Mouse (Mus musculus) embryonic stem cell, embryonic (primary cell): ENCODE data around the gene Mpz.

ENCODE experiments used
- CTCF ChIA-PET, 4 experiments: fragments of 300-600 bp in 2 of 4; fragments of 350-600 bp in 2 of 4; sonication (Branson Sonifier 250); formaldehyde crosslinking; loops; one replicate each; lab custom pipeline; 2022; ENCODE audit warnings: inconsistent platforms in 2 of 4; lab: Charles Lee
- POLR2A ChIA-PET, 4 experiments: fragments of 300-600 bp in 2 of 4; fragments of 350-600 bp in 2 of 4; sonication (Branson Sonifier 250); formaldehyde crosslinking; loops; one replicate each; lab custom pipeline; 2022; ENCODE audit warnings: antibody characterized with exemption in 4 of 4, inconsistent platforms in 1 of 4; lab: Charles Lee

The Mpz gene

DNA sequence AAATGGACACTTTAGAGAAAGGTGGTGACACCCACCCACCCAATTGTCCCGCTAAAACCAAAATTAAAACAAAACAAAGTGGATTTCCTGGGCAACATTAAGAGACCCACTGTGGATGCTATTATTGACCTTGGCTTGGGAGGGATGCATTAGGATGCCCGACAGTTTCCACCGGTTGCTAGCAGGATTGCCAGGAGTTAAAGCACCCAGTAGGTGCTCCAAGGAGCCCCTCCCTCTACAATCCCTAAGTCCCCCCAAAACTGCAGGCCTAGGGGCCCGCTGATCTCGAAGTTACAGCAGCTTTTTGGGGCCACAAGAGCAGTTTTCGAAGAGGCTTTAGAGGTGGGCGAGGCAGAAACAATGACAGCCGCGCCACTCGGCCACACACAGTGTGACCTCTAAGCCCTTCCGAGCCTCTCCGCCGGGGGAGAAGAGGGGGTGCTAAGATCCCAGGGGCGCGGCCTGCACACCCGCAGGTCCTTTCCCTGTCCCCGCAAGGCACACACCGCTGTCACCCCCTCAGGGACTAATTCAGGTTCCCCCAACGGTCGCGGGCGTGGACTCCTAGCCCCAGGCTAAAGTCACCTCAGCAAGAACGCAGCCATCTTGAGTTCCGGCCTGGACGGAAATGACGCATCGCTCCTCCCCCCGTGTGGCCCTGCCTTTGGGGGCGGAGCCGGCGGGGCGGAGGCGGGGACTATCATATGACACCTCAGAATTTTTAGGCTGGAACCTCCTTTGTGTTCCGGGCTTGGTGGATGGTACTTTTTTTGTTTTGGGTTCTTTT lies at the start of gene Mpz, which contains the start of gene Sdhc:
Gene Mpz, plus strand, starts transcription at position 738 of the 787 bp plus-strand sequence.
Gene Sdhc, minus strand, starts transcription at position 630 of the 787 bp plus-strand sequence.
- POLR2A ChIA-PET, result interaction anchor here in 1 of 4 experiments (0.9 to 2.4 kb wide), 11 partner anchors 12 to 225 kb away, joined by 3 to 18 read pairs (median 3); partner anchors contain the start of gene Pcp4l1
- CTCF ChIA-PET, result interaction anchor here in 1 of 4 experiments (1.4 kb wide), 1 partner anchor 39 kb away, joined by 3 read pairs; no protein-coding TSS in a partner anchor

DNA sequence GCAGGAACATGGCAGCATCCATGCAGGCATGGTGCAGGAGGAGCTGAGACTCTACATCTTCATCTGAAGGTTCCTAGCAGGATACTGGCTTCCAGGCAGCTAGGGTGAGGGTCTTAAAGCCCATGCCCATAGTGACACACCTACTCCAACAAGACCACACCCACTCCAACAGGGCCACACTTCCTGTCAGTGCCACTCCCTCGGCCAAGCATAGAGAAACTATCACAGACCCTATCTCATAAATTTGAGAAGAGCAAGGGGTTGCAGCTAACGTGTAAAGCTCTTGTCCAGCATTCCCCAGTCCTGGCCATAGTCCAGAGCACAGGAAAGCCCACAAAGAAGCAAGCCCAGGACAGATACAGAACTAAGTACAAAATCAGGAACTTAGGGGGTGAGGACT lies 49.5 kb upstream of the Mpz start:
- ChIA-PET POLR2A (interaction anchor here in 3 of 4 experiments (0.5 to 3.6 kb wide), 4 partner anchors 11 to 170 kb away, joined by 3 to 20 read pairs (median 10); partner anchors contain the start of gene B4galt3 (in 1 of the 3)), CTCF (interaction anchor here in 3 of 4 experiments (0.6 to 2.6 kb wide), 3 partner anchors 10 to 1664 kb away, joined by 3 to 11 read pairs (median 10); no protein-coding TSS in a partner anchor)

DNA sequence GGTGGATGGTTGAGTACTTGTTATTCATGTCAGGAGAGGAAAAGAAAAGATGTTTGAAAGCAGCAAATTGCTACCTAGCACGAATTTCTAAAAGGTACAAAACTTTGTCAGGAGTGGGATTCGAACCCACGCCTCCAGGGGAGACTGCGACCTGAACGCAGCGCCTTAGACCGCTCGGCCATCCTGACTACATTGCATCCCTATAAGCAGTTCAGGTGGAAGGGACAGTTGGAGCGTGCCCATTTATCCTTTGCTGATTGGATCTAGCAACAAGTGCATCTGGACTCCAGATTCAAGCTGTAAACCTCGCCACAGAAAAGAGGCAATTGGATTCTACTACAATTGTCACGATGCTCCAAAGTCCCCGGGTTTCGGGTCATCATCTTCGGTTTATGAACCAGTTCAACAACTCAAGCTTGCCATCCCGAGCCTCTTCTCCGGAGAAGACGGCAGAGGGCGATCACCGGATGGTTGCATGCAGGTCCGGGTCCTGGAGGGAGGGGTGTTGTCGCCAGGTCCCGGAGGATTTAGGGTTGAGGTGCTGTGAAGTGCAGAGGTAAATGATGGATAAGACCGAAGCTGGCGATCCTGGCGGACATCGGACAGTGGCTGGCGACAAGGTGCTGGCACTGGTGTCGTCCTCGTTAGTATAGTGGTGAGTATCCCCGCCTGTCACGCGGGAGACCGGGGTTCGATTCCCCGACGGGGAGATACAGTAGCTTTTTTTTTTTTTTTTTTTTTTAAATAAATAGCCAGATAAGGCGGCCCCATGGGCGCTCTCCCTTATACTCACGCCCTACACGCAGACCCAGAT lies 48.6 kb upstream of the Mpz start:
- POLR2A ChIA-PET, result interaction anchor here (0.6 to 3.6 kb wide), 28 partner anchors 9 to 401 kb away, joined by 3 to 20 read pairs (median 4); partner anchors contain the start of genes Cfap126 (in 2 of the 4), B4galt3 (in 1 of the 4) and F11r (in 1 of the 4)
- CTCF ChIA-PET, result interaction anchor here (0.6 to 2.6 kb wide), 12 partner anchors 9 to 1663 kb away, joined by 3 to 11 read pairs (median 4); partner anchors contain the start of gene Fcgr3 (in 1 of the 4)

DNA sequence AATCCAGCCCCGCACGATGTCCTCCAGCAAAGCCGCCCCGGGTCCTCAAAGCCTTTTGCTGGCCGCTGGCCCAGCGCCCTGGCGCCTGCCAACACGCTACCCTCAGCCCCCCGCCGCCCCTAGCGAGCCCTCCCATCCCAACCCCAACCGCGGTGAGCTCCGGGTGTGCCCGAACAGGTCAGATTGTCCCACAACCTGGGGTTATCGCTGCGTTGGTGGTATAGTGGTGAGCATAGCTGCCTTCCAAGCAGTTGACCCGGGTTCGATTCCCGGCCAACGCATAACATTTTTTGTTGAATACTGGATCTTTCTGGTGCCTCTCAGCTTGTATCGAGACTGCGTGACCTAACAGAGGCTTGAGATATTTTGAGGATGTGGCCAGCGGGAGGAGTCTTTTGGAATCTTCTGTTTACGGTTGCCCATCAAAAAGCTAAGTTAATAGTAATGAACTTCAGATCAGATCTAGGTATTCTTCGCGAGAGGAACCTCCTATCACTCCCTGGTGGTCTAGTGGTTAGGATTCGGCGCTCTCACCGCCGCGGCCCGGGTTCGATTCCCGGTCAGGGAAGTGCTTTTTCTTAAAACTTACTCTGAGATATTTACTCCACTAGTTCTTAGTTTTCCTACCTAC lies 47.8 kb upstream of the Mpz start:
- ChIA-PET CTCF (interaction anchor here (0.6 to 2.6 kb wide), 9 partner anchors 9 to 252 kb away, joined by 3 to 11 read pairs (median 4); partner anchors contain the start of gene Fcgr3 (in 1 of the 4)), POLR2A (interaction anchor here (0.6 to 3.6 kb wide), 26 partner anchors 9 to 400 kb away, joined by 3 to 20 read pairs (median 4); partner anchors contain the start of genes Cfap126 (in 2 of the 4), B4galt3 (in 1 of the 4) and F11r (in 1 of the 4))

DNA sequence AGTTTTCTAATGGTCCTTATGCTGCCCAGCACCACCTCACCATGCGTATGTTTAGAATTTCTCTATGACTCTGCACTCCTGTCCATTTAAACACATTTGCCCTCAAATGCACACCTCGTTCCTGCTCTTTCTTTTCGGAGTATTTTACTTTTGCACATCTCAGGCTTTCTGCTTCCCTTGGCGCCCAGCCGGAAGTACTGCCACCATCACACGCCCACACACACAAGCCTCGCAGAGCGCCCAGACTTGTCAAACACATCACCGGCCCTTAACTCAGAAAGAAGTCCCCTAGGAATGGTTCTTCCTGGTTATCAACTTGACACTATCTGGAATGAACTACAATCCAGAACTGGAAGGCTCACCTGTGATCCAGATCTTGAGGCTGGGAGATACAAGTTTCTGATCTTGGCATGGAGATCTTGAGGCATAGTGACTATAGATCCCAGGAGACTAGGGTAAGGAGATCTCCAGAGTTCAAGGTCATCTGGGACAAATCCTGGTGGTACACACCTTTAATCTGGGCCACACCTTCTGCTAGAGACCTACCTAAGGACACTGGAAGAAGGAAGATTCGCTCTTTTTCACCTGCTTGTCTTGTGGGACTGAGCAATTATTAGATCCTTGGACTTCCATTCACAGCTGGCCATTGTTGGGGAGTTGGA lies 47.2 kb upstream of the Mpz start:
- ChIA-PET CTCF (interaction anchor here in 2 of 4 experiments (0.6 to 2.6 kb wide), 5 partner anchors 8 to 202 kb away, joined by 3 to 10 read pairs (median 4); partner anchors contain the start of gene Fcgr3 (in 1 of the 2)), POLR2A (interaction anchor here (0.6 to 3.6 kb wide), 12 partner anchors 8 to 399 kb away, joined by 3 to 20 read pairs (median 4); partner anchors contain the start of genes Cfap126 (in 2 of the 4) and F11r (in 1 of the 4))

DNA sequence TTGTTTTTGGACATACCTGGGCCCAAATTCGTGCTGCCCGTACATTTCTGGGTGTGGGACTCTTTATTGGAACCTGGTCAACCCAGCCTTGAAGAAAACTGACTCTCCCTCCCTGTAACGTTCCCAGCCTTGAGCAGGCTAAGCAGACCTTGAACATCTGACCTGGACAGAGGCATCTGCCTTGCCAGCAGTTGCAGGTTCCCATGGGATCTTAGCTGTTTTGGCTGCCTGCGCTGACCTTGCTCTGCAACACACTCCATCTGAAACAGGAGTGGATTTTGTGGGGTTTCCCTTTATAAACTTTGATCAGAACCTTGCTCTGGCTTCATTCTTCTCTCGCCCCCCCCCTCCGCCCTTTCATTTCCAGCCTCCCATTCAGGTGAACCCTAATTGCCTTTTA lies 45.3 kb upstream of the Mpz start:
- ChIA-PET CTCF (interaction anchor here in 2 of 4 experiments (0.5 to 0.6 kb wide), 2 partner anchors 115 to 282 kb away, joined by 3 read pairs; no protein-coding TSS in a partner anchor), POLR2A (interaction anchor here in 3 of 4 experiments (0.6 to 1.1 kb wide), 5 partner anchors 28 to 369 kb away, joined by 3 to 4 read pairs (median 4); partner anchors contain the start of genes Adamts4 (in 1 of the 3) and Nectin4 (in 1 of the 3))

DNA sequence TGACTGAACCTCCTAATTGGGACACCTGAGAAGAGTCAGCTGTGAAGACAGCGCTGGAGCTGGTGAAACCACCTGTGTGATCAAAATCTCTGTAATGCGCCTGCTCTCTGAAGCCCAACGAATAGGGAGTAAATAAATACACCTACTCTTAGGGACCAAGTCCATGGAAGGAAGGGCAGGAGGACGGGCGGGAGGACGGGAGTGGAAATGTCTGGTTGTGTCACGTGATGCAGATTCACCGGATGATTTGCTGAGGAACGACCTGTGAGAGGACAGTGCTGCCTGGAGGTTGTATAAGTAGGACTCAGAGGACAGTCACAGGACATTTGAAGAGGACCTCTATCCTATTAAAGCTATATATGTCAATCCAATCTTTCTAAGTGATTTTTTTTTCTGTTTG lies 40.9 kb upstream of the Mpz start:
- ChIA-PET POLR2A (interaction anchor here in 2 of 4 experiments (0.7 to 2.6 kb wide), 10 partner anchors 11 to 185 kb away, joined by 3 to 14 read pairs (median 4); partner anchors contain the start of genes B4galt3 (in 2 of the 2) and Ufc1 (in 1 of the 2)), CTCF (interaction anchor here in 2 of 4 experiments (0.9 to 2.9 kb wide), 5 partner anchors 111 to 172 kb away, joined by 3 to 17 read pairs (median 3); partner anchors contain the start of gene Ppox (in 1 of the 2))

DNA sequence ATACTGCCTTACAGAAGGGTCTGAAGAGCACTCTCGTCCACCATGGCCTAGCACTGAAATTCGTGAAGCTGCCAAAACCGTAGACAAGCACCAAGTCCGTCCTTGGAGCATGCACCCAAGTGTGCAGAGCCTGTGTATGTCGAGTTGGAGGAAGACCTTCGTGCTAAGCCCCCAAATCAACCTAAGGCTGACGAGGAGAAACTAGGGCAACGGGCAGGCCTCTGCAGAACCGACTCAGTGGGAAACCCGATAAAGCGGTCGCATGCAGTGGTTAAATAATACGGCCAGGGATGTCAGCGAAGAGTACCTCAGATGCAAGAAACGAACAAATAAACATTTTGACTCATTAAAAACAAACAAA lies 39.9 kb upstream of the Mpz start:
- ChIA-PET CTCF (interaction anchor here (0.7 to 2.9 kb wide), 27 partner anchors 9 to 456 kb away, joined by 3 to 19 read pairs (median 6); partner anchors contain the start of genes Ppox (in 2 of the 4), Tomm40l (in 2 of the 4), Dusp12 (in 1 of the 4) and Klhdc9 (in 1 of the 4)), POLR2A (interaction anchor here (0.6 to 3.0 kb wide), 24 partner anchors 8 to 392 kb away, joined by 3 to 20 read pairs (median 4); partner anchors contain the start of genes B4galt3 (in 2 of the 4), Alyref2 (in 1 of the 4), F11r (in 1 of the 4) and Mpz (in 1 of the 4))

DNA sequence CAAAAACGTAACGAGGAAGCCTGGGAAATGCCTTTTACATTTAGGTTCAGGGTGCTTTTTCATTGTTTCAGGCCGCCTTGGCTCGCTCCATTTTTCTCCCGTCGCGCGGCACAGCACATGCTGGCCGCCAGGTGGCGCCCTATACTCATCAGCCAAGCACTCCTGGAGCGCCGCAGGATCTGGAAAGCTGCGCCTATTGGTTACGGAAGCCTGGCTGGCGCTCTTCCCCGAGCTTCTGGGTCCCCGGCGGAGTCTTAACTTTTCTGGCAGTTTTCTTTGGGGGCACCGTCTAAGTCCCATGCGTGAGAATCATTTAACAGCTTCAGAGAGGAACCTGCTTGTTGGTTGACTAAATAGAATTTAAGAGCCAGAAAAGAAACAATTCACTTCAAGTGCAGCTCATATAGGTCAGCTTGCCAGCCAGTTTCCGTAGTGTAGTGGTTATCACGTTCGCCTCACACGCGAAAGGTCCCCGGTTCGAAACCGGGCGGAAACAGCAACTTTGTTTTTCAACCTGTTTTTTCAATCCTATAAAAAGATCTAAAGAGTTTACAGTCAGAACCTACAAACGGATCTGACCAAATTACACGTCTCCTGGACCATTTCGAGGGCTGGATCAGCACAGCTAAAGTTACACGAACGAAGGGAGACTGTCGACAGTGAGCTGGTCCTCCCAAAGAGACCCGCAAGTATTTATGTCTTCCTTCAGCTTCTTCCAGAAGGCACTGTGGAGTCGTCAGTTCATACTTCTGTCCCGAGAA lies 39.3 kb upstream of the Mpz start:
- CTCF ChIA-PET, result interaction anchor here (0.6 to 2.9 kb wide), 48 partner anchors 9 to 455 kb away, joined by 3 to 19 read pairs (median 4); partner anchors contain the start of genes Ppox (in 4 of the 4), Klhdc9 (in 2 of the 4), Tomm40l (in 2 of the 4) and Adamts4 (in 1 of the 4)
- POLR2A ChIA-PET, result interaction anchor here (0.6 to 3.0 kb wide), 39 partner anchors 9 to 440 kb away, joined by 3 to 20 read pairs (median 4); partner anchors contain the start of genes B4galt3 (in 3 of the 4), Ppox (in 3 of the 4), Alyref2 (in 1 of the 4) and F11r (in 1 of the 4)

DNA sequence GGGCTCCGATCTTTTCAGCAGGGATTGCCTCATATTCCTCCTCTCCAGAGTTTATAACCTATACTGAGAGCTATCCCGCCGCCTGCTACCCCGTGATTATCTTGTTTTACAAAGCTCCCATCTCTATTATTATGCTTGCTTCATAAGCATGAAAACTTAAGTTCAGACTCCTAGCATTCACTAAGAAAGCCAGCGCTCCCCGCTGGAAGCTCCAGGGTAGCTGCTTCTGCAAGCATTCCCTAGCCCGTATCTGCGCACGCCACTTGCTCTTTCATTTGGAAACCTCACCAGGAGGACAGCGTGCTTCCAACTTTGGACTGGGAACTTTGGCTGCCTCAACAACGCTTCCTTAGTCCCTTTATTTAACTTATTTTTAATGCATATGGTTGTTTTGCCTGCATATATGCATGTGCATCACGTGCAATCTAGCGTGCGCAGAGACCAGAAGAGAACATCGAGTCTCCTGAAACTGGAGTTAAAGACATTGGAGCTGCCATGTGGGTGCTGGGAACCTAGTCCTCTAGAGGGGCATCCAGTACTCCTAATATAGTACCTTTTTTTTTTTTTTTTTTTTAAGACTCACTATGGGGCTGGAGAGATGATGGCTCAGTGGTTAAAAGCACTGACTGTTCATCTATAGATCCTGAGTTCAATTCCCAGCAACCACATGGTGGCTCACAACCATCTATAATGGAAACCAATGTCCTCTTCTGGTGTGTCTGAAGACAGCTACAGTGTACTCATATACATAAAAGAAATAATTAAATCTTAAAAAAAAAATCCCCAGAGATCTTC lies 38.5 kb upstream of the Mpz start:
- POLR2A ChIA-PET, result interaction anchor here in 3 of 4 experiments (0.6 to 3.0 kb wide), 32 partner anchors 10 to 439 kb away, joined by 3 to 20 read pairs (median 4); partner anchors contain the start of genes B4galt3 (in 3 of the 3), Ppox (in 3 of the 3), Alyref2 (in 1 of the 3) and F11r (in 1 of the 3)

DNA sequence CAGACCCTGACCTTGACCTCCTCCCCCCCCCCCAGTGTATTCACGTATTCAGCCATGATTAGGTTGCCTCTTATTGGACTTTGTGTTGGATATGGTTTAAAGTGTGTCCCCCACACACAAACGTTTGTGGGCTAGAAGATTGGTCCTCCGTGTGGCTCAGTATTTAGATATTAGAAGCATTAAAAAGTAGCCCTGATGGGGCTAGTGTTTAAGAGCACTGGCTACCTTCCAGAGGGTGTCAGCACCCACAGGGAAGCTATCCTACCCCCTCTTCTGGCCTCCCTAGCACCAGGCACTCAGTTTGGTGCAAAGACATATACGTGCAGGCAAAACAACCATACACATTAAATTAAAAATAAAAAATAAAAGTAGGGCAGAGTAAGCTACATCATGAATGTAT lies 37.5 kb upstream of the Mpz start:
- CTCF ChIA-PET, result interaction anchor here in 1 of 4 experiments (1.0 to 2.9 kb wide), 3 partner anchors 11 to 218 kb away, joined by 3 to 12 read pairs (median 8); no protein-coding TSS in a partner anchor
- POLR2A ChIA-PET, result interaction anchor here in 3 of 4 experiments (0.6 to 3.0 kb wide), 11 partner anchors 11 to 390 kb away, joined by 3 to 20 read pairs (median 5); partner anchors contain the start of genes Adamts4 (in 1 of the 3), Alyref2 (in 1 of the 3), Ndufs2 (in 1 of the 3) and Tomm40l (in 1 of the 3)

More for the DNA sequence above, 38.5 kb upstream of the Mpz start:
- CTCF ChIA-PET, result interaction anchor here (0.8 to 2.9 kb wide), 32 partner anchors 10 to 248 kb away, joined by 3 to 19 read pairs (median 6); partner anchors contain the start of genes Ppox (in 3 of the 4), Klhdc9 (in 2 of the 4), Tomm40l (in 2 of the 4) and Adamts4 (in 1 of the 4)

DNA sequence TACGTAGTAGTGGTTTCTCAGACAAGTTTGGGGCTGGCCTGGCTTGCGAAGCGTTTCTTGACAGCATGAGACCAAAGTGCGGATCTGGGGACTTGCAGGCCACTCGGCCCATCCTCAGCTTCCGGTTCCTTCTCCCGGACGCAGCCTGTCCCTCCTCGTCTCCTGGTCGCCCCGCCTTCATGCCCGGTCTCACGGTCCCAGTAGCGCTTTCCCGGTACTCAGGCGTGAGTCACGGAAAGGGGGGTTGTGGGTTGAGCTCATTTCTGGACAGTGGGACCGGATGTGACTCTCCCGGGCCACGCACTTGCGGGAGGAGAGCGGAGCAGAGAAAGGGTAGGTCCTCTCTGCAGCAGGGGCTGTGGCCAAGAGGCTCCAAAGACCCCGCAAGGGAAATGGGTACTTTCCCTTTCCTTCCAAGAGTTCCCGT lies 36.6 kb upstream of the Mpz start, which contains the start of gene Cfap126:
Gene Cfap126, plus strand, starts transcription at position 46 of the 427 bp plus-strand sequence.
- CTCF ChIA-PET, result interaction anchor here in 3 of 4 experiments (0.5 to 1.6 kb wide), 3 partner anchors 53 to 157 kb away, joined by 3 to 9 read pairs (median 8); no protein-coding TSS in a partner anchor
- POLR2A ChIA-PET, result interaction anchor here in 3 of 4 experiments (0.5 to 1.8 kb wide), 24 partner anchors 10 to 389 kb away, joined by 3 to 9 read pairs (median 3); partner anchors contain the start of genes Adamts4 (in 1 of the 3), Apoa2 (in 1 of the 3), Arhgap30 (in 1 of the 3) and B4galt3 (in 1 of the 3)

DNA sequence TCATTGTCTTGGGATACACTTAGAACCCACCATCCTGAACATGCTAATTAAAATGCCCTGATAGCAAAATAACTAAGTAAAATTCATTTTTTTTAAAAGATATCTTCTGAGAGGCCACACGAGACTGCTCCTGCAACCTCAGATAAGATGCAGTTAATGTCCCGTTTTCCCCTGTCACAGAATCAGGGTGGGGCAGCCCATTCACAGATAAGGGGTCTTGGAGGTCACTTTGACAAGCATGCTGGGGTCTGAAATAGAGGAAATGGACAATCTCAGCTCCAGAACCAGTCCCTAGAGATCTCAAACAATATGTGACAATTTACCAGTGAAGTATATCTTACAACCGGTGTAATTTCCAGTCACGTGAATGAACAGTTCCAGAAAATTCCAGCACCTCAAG lies 34.2 kb upstream of the Mpz start:
- CTCF ChIA-PET, result interaction anchor here in 2 of 4 experiments (1.1 to 1.6 kb wide), 2 partner anchors 104 to 105 kb away, joined by 3 to 5 read pairs; partner anchors contain the start of gene Tomm40l (in 1 of the 2)
- POLR2A ChIA-PET, result interaction anchor here in 2 of 4 experiments (0.7 to 1.7 kb wide), 4 partner anchors 9 to 33 kb away, joined by 3 to 9 read pairs (median 4); no protein-coding TSS in a partner anchor
